Mouse (Mus musculus) embryonic facial prominence, embryonic 13.5 days (tissue): ENCODE measurements around the gene Polg2. TPM values are rescaled to one million over a fixed set of nuclear protein-coding genes. Genes with fewer than 3 reads are reported as not detected.

Experiments used
- ATAC-seq: fragments of 200-750 bp; cut with Nextera tagmentation; 2 replicates; pipeline ENCODE4 v1.8.0; 2017; ENCODE audit warnings: low read depth; ENCODE audit not compliant: insufficient number of reproducible peaks, insufficient read depth, low FRiP score, low TSS enrichment
- H3K27ac ChIP-seq: fragments of 300-500 bp; sonication (generic); 2 replicates; pipeline ENCODE4 v1.5.1; 2015; ENCODE audit warnings: moderate library complexity, mild to moderate bottlenecking, inconsistent platforms
- H3K27me3 ChIP-seq: fragments of 300-500 bp; sonication (generic); 2 replicates; pipeline ENCODE4 v1.6.1; 2015; ENCODE audit warnings: mild to moderate bottlenecking, inconsistent platforms
- H3K36me3 ChIP-seq: fragments of 300-500 bp; sonication (generic); 2 replicates; pipeline ENCODE4 v1.6.1; 2015; ENCODE audit warnings: mild to moderate bottlenecking, inconsistent platforms
- H3K4me1 ChIP-seq: fragments of 300-500 bp; sonication (generic); 2 replicates; pipeline ENCODE4 v1.6.1; 2015; ENCODE audit warnings: inconsistent platforms
- H3K4me2 ChIP-seq: fragments of 300-500 bp; sonication (generic); 2 replicates; pipeline ENCODE4 v1.6.1; 2015; ENCODE audit warnings: moderate library complexity, mild to moderate bottlenecking, inconsistent platforms
- H3K4me3 ChIP-seq: fragments of 300-500 bp; sonication (generic); 2 replicates; pipeline ENCODE4 v1.5.1; 2015; ENCODE audit warnings: mild to moderate bottlenecking, inconsistent platforms
- H3K9ac ChIP-seq: fragments of 300-500 bp; sonication (generic); 2 replicates; pipeline ENCODE4 v1.6.1; 2015; ENCODE audit warnings: mild to moderate bottlenecking, inconsistent platforms
- H3K9me3 ChIP-seq: fragments of 300-500 bp; sonication (generic); 2 replicates; pipeline ENCODE4 v1.6.1; 2016; ENCODE audit warnings: inconsistent platforms
- WGBS: fragments of 180-500 bp; shearing (Covaris S2); methylation state at CpG from one replicate; pipeline ENCODE4 v1.1.7; 2015; ENCODE audit warnings: mixed read lengths; 5-methylcytosine and 5-hydroxymethylcytosine counted together
- microRNA-seq: library from miRNA; unstranded; fragments of <30 nt; microRNA quantifications from one replicate; pipeline ENCODE4, GENCODE M21; 2016
- polyA plus RNA-seq: library from polyadenylated mRNA; unstranded; fragments of >200 nt; fragmentation: Nextera tagmentation; extraction: Ambion mirVana; gene quantifications from 2 replicates; pipeline ENCODE4 v1.2.1, GENCODE M21; 2015

Gene Polg2
- polyA plus RNA-seq, 1 experiment from 2014 or later = 14.1 TPM

- H3K9me3 ChIP-seq = no peaks in the 10 kb centered on the region
- peaks cover 5% of the 10 kb centered on the region; the same call in 1 of the 2 replicates for H3K4me1 ChIP-seq
- 68% methylated on average over 8 of the region's 8 CpGs for WGBS
Measured at GRCm38 (mm10) chr11:106720379-106720778, 59.0 kb downstream of the Polg2 start.

More at GRCm38 (mm10) chr11:106720379-106720778, 59.0 kb downstream of the Polg2 start:
- Histone ChIP-seq H3K27ac (no peak overlapping the region), H3K36me3 (no peaks in the 10 kb centered on the region), H3K9ac (no peak overlapping the region), H3K4me3 (no peak overlapping the region), H3K4me2 (no peak overlapping the region), H3K27me3 (no peaks in the 10 kb centered on the region)
- ATAC-seq = no peak

Small RNA genes lying within 50 kb of the gene (microRNA-seq; reads per million reads assigned to microRNA genes)
- gene Gm25994 (not detected), gene Mir3064 (9.4 reads per million, percentile 27 among the genes with 10 or more reads in this experiment)

Other genes starting within 250 kb of the Polg2 start
- gene Tex2, start 166.1 kb downstream of the Polg2 start, polyA plus RNA-seq = 8.7 and 8.9 TPM in 2 replicates
- 29.0 and 33.7 TPM in 2 replicates for gene Pecam1, start 28.9 kb downstream of the Polg2 start, polyA plus RNA-seq
- gene Milr1, start 28.3 kb downstream of the Polg2 start, polyA plus RNA-seq = 1.9 and 2.3 TPM in 2 replicates
- 345 and 370 TPM in 2 replicates for gene Ddx5, start 9.6 kb upstream of the Polg2 start, polyA plus RNA-seq
- gene Cep95, start 9.7 kb upstream of the Polg2 start, polyA plus RNA-seq = 28.2 and 30.5 TPM in 2 replicates
- gene Smurf2, start 141.2 kb upstream of the Polg2 start, polyA plus RNA-seq = 16.5 and 16.8 TPM in 2 replicates
- 289 and 398 TPM in 2 replicates for gene Kpna2, start 220.0 kb upstream of the Polg2 start, polyA plus RNA-seq
- gene 1810010H24Rik, start 246.1 kb upstream of the Polg2 start, polyA plus RNA-seq = 1.9 and 2.0 TPM in 2 replicates